Mouse (Mus musculus) MN1 (cell line): ENCODE measurements around the gene Sdhc.

ENCODE experiments used
- DNase-seq: peaks from one replicate; pipeline ENCODE4 v3.0.0-alpha.2; 2016; ENCODE audit warnings: low spot score

Gene Sdhc

GRCm38 (mm10) chr1:171149974-171150760, at the start of gene Sdhc, which contains the start of gene Mpz:
TSS of gene Sdhc (minus strand) at chr1:171150603.
TSS of gene Mpz (plus strand) at chr1:171150711.
- peak; percentile 96 for DNase-seq

- no peak for DNase-seq
Observed at GRCm38 (mm10) chr1:171199532-171199931, 49.1 kb upstream of the Sdhc start.

- DNase-seq = no peak
Observed at GRCm38 (mm10) chr1:171195887-171196397, 45.5 kb upstream of the Sdhc start, which contains the start of gene Pcp4l1. TSS of gene Pcp4l1 (minus strand) at chr1:171196268.

DNA sequence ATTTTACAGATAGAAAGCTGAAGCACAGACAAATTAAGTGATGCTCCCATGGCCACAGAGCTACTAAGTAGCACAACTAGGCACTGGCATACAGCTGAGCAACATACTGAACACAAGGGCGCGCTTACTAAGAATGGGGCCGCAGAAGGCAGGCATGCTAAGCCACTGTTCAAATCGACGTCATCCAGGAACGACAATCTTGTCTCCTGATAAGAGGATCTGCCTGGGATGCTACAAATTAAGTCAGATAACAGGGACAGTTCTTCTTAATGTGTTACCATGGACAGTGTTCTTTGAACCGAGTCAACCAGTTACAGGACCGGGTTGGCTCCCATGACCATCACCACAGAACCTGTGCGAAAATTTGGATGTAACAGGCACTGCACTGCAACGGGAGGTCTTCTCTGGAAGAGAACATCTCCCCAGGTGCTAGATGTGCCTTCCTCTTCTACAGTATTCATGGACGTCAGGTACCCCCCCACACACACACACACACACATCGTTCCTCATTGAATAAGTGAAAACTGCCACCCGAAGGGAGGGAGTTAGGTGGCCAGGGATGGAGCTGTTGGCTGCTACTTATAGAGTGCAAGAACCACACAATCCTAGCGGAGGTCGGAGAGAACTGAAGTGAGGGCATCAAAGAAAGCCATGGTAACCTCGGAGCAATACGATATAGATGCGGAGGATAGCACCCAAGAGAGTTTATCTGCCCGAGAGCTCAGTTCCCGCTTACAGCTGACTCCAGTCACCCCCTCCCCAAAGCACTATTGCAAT, 44.8 kb upstream of the Sdhc start:
- DNase-seq = no peak

- no peak for DNase-seq
Observed at GRCm38 (mm10) chr1:171193911-171194830, 43.8 kb upstream of the Sdhc start.

DNA sequence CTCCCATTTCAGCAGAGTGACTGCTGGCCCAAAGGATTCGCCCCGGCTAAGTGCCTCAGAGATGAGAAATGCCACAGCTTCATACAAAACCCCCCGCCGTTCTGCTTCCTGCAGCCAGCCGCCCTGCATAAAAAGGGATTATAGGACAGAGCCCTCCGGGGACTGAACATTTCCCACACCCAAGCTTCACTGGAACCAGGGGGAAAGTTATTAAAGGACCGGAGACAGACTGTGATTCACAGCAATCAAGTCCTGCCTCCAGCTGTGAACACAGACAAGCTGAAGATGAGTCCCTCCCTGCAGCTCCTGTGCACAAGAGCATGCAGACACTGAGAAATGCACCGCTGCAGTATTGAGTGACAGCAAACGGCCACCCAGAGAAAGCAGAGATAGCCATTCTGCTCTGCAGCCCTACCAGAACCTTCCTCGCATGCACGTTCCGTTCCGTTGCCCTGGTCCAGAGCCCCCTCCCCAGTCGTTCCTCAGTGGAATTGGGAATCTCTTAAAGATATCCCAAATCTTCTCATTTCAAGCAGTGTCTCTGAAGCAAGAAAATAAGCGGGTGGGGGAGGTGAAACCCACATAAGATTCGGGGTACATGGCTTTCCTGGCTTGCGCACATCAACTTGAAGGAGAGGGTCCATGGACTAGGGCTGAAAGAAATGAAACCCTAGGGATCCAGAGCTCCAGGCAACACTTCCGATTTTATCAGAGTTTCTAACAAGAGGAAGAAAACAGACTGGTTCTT, 42.9 kb upstream of the Sdhc start:
- DNase-seq = peak; percentile 49

DNA sequence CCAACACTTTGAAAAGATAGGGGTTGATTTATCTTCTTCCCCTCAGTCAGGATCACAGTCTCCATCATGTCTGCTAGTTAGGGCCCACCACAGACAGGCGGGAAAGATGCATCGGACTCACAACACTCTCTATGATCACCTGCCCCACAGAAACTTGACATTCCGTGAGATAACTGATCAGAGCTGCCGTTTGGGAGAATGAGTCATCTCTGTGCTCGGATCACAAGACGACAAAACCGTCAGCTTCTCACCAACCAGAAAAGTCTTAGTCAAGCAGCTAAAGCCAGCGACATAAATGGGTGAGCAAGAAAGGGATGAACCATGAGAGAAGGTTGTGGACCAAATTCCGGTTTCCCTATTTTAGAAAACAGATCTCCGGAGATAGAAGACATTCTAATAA, 41.9 kb upstream of the Sdhc start:
- no peak for DNase-seq

- DNase-seq = no peak
Observed at GRCm38 (mm10) chr1:171190832-171191231, 40.4 kb upstream of the Sdhc start.

- no peak for DNase-seq
Observed at GRCm38 (mm10) chr1:171189476-171190114, 39.2 kb upstream of the Sdhc start.

DNA sequence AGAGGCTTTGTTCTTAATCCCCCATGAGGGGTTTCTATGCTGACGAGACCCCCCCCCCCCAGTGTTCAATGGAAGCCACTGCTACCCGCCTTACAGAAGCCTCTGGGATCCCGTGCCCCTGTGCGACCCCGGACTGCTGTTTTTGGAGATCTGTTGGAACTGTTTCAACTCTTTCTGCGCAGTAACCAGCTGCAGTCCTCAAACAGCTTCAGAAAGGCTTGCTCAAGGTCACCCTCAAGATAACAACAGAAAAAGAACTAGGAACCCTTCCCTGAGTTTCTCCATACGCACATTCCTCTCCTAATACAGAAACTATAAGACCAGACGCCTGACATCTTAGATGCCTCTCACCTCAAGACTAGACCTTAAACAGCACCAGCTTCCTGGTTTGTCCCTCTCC, 38.6 kb upstream of the Sdhc start:
- no peak for DNase-seq

GRCm38 (mm10) chr1:171187851-171188700, 37.7 kb upstream of the Sdhc start:
- DNase-seq = no peak

DNA sequence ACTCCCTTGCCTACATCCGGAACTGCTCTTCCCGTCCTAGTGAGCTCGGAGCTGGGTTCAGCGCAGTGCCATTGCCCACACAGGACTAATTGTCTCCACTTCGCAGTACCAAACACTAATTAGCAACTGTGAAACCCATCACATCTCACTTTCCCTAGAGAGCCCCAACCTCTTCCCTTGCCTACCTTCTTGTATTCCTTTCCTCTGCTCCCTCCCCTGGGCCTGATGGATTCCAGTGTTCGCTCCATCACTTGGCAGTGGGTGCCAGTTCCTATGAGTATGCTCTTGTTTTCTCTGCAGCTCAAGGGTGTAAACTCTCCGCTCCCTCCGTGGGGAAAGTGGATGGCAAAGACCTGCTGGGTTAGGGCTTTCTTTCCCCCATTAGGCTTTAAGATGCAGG, 35.3 kb upstream of the Sdhc start:
- DNase-seq = no peak

GRCm38 (mm10) chr1:171184314-171184713, 33.9 kb upstream of the Sdhc start:
- DNase-seq = no peak

DNA sequence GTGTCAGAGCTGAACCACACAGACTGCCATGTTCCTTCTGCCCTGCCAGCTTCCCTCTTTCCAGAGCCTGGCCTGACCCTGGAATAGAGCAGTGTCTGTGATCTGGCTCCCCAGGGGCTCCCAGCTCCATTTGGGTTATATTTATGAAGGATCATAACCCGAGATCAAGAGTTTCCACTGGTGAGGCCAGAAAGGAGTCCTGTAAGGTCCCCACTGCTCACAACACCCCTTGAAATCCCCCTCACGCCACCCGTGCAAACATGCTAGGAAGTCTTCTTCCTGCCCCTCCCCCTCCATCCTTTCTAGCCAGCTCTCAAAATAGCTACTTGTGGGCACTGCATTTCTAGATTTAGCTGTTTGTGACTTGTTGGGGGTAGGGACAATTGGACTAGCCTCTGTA, 33.2 kb upstream of the Sdhc start:
- no peak for DNase-seq

GRCm38 (mm10) chr1:171183025-171183424, 32.6 kb upstream of the Sdhc start:
- DNase-seq = no peak

DNA sequence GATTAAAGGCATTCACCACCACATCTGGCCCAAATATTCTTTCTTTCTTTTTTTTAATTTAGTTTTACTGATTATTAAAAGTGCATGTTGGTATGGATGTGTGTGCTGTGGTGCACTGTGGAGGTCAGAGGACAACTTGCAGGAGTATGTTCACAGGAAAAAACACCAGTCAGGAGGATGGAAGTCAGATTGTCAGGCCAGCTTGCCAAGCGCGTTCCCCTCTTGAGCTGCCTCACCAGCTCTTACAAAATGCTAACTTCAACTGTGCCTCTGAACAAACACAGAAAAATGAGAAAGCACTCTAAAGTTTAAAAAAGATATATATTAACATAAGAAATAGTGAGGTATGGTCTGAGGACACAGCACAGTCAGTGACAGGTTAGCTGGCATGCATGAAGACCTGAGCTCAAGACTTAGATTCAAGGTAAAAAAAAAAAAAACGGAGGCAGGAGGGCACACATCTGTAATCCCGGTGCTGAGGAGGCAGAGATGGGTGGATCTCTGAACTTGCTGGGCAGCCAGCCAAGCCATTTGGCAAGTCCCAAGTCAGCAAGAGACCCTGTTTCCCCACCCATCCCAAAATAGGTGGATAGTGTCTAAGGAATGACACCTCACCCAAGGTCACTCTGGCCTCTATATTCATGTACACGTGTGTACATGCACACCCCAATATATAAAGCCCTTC, 29.2 kb upstream of the Sdhc start:
- no peak for DNase-seq

DNA sequence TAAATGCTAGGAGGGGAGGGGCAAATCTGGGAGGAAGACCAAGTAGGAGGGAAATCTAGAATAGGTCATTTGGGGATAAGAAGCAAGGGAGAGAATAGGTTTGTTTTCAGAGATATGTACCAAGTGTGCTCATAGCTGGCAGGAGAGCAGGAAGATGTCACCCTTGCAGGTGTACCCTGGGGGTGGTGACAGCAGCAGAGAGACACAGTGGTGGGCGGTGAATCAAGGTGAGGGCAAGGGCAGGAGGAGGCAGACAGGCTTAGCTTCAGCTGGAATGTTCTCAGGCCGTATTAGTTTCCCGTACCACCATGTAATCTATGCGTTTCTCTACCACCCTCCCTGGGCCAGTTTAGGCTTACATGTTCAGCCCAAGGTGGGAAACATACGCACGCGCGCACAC, 22.4 kb upstream of the Sdhc start:
- no peak for DNase-seq

GRCm38 (mm10) chr1:171171138-171171537, 20.7 kb upstream of the Sdhc start:
- DNase-seq = no peak

- DNase-seq = no peak
Observed at GRCm38 (mm10) chr1:171169913-171170312, 19.5 kb upstream of the Sdhc start.
